Mouse (Mus musculus) limb, embryonic 11.5 days (tissue): Measurements from ENCODE around the gene Galntl6. TPM values are rescaled to one million over a fixed set of nuclear protein-coding genes. Genes with fewer than 3 reads are reported as not detected.
"Not testable (repeated sequence)": the region's sequence is repeated elsewhere in the genome, so short reads cannot be mapped to it uniquely, and the experiment has no call there.

Experiments used
- ATAC-seq: fragments of 200-750 bp; cut with Nextera tagmentation; 2 replicates; pipeline ENCODE4 v1.8.0; 2017; ENCODE audit warnings: low read depth; ENCODE audit not compliant: insufficient number of reproducible peaks, low FRiP score, low TSS enrichment
- DNase-seq: peaks from one replicate; pipeline ENCODE4 v3.0.0-alpha.2; 2015; ENCODE audit warnings: low spot score
- H3K27ac ChIP-seq: fragments of 300-500 bp; sonication (generic); replicated peaks from 2 replicates; pipeline ENCODE4 v1.5.1; 2014; ENCODE audit warnings: low read depth, mild to moderate bottlenecking, low read length
- H3K27me3 ChIP-seq: fragments of 300-500 bp; sonication (generic); 2 replicates; pipeline ENCODE4 v1.6.1; 2014; ENCODE audit warnings: mild to moderate bottlenecking, low read length, mixed read lengths; ENCODE audit not compliant: control insufficient read depth, insufficient read depth
- H3K36me3 ChIP-seq: fragments of 300-500 bp; sonication (generic); 2 replicates; pipeline ENCODE4 v1.6.1; 2014; ENCODE audit warnings: mild to moderate bottlenecking, low read length, moderate library complexity, mixed read lengths; ENCODE audit not compliant: control insufficient read depth, insufficient read depth
- H3K4me1 ChIP-seq: fragments of 300-500 bp; sonication (generic); 2 replicates; pipeline ENCODE4 v1.6.1; 2014; ENCODE audit warnings: low read length, mixed read lengths; ENCODE audit not compliant: control insufficient read depth, insufficient read depth
- H3K4me2 ChIP-seq: fragments of 300-500 bp; sonication (generic); 2 replicates; pipeline ENCODE4 v1.6.1; 2014; ENCODE audit warnings: low read depth, mild to moderate bottlenecking, moderate library complexity; ENCODE audit not compliant: severe bottlenecking
- H3K4me3 ChIP-seq: fragments of 300-500 bp; sonication (generic); 2 replicates; pipeline ENCODE4 v1.5.1; 2014; ENCODE audit warnings: low read depth, low read length
- H3K9ac ChIP-seq: fragments of 300-500 bp; sonication (generic); 2 replicates; pipeline ENCODE4 v1.6.1; 2014; ENCODE audit warnings: mild to moderate bottlenecking, low read length
- H3K9me3 ChIP-seq: fragments of 300-500 bp; sonication (generic); 2 replicates; pipeline ENCODE4 v1.6.1; 2016; ENCODE audit warnings: low read length; ENCODE audit not compliant: control insufficient read depth
- WGBS: fragments of 180-500 bp; shearing (Covaris S2); extraction: QIAGEN DNeasy Blood & Tissue Kit; methylation state at CpG from one replicate; pipeline ENCODE4 v1.1.7; 2014; 5-methylcytosine and 5-hydroxymethylcytosine counted together
- polyA plus RNA-seq: library from polyadenylated mRNA; unstranded; fragments of >200 nt; fragmentation: Nextera tagmentation; extraction: Ambion mirVana; gene quantifications from 2 replicates; pipeline ENCODE4 v1.2.1, GENCODE M21; 2014

The Galntl6 gene
- polyA plus RNA-seq, 1 experiment from 2014 or later, result 0.45 TPM

- no peaks in the 10 kb centered on the region for H3K4me1 ChIP-seq
- ATAC-seq (no peak), DNase-seq (no peak)
- H3K36me3 ChIP-seq, result no peaks in the 10 kb centered on the region
- H3K9ac ChIP-seq, result no peak overlapping the region
- H3K4me2 ChIP-seq, result no peak overlapping the region
- WGBS, result 26% methylated on average over 2 of the region's 2 CpGs
- no peak overlapping the region for H3K27ac ChIP-seq
- H3K27me3 ChIP-seq, result no peaks in the 10 kb centered on the region
- no peak overlapping the region for H3K4me3 ChIP-seq
- H3K9me3 ChIP-seq, result no peaks in the 10 kb centered on the region
These were observed 1144.9 kb downstream of the Galntl6 start for GRCm38 (mm10) chr8:57767541-57767940.

- no peak overlapping the region for H3K4me3 ChIP-seq
- DNase-seq, result no peak
- no peak for ATAC-seq
- no peak overlapping the region for H3K4me2 ChIP-seq
- H3K4me1 ChIP-seq, result no peaks in the 10 kb centered on the region
- H3K9ac ChIP-seq, result no peak overlapping the region
- no peak overlapping the region for H3K27ac ChIP-seq
- H3K27me3 ChIP-seq, result no peaks in the 10 kb centered on the region
- no peaks in the 10 kb centered on the region for H3K36me3 ChIP-seq
- WGBS, result 55% methylated on average over 10 of the region's 10 CpGs
- no peaks in the 10 kb centered on the region for H3K9me3 ChIP-seq
These were observed 1145.9 kb downstream of the Galntl6 start for GRCm38 (mm10) chr8:57766471-57767065.

- no peak for ATAC-seq
- no peaks in the 10 kb centered on the region for H3K36me3 ChIP-seq
- 10% methylated on average over 13 of the region's 13 CpGs for WGBS
- H3K27me3 ChIP-seq, result no peaks in the 10 kb centered on the region
- no peak overlapping the region for H3K4me2 ChIP-seq
- H3K4me1 ChIP-seq, result no peaks in the 10 kb centered on the region
- H3K27ac ChIP-seq, result no peak overlapping the region
- no peaks in the 10 kb centered on the region for H3K9me3 ChIP-seq
- no peak overlapping the region for H3K4me3 ChIP-seq
- H3K9ac ChIP-seq, result no peak overlapping the region
- DNase-seq, result no peak
These were observed 1146.6 kb downstream of the Galntl6 start for GRCm38 (mm10) chr8:57765726-57766351.

GRCm38 (mm10) chr8:57765192-57765591 lies 1147.2 kb downstream of the Galntl6 start:
- Histone ChIP-seq H3K9ac (no peak overlapping the region), H3K27ac (no peak overlapping the region), H3K27me3 (no peaks in the 10 kb centered on the region), H3K9me3 (no peaks in the 10 kb centered on the region), H3K36me3 (no peaks in the 10 kb centered on the region), H3K4me1 (no peaks in the 10 kb centered on the region), H3K4me3 (no peak overlapping the region), H3K4me2 (no peak overlapping the region)
- DNase-seq (no peak), ATAC-seq (no peak)
- 90% methylated on average over 4 of the region's 4 CpGs for WGBS

- not testable (repeated sequence) for ATAC-seq
These were observed 1149.8 kb downstream of the Galntl6 start for GRCm38 (mm10) chr8:57762622-57763021.

GRCm38 (mm10) chr8:57760921-57761320 lies 1151.5 kb downstream of the Galntl6 start:
- H3K4me1 ChIP-seq, result peaks cover 4% of the 10 kb centered on the region
- 77% methylated on average over 1 of the region's 1 CpGs for WGBS
- no peak for ATAC-seq
- H3K27ac ChIP-seq, result no peak overlapping the region
- H3K4me3 ChIP-seq, result no peak overlapping the region
- no peak overlapping the region for H3K4me2 ChIP-seq
- no peaks in the 10 kb centered on the region for H3K36me3 ChIP-seq
- no peak for DNase-seq
- H3K9ac ChIP-seq, result no peak overlapping the region
- H3K27me3 ChIP-seq, result no peaks in the 10 kb centered on the region
- H3K9me3 ChIP-seq, result no peaks in the 10 kb centered on the region

More at GRCm38 (mm10) chr8:57762622-57763021, 1149.8 kb downstream of the Galntl6 start:
- not testable (repeated sequence) for H3K4me3 ChIP-seq, H3K9me3 ChIP-seq, H3K36me3 ChIP-seq, H3K4me1 ChIP-seq, H3K27ac ChIP-seq, H3K9ac ChIP-seq, H3K4me2 ChIP-seq, H3K27me3 ChIP-seq, DNase-seq
- 72% methylated on average over 2 of the region's 2 CpGs for WGBS

GRCm38 (mm10) chr8:57758857-57759256 lies 1153.6 kb downstream of the Galntl6 start:
- Histone ChIP-seq H3K27ac (no peak overlapping the region), H3K36me3 (no peaks in the 10 kb centered on the region), H3K4me1 (peaks cover 4% of the 10 kb centered on the region), H3K4me3 (no peak overlapping the region), H3K9ac (no peak overlapping the region), H3K9me3 (no peaks in the 10 kb centered on the region), H3K27me3 (no peaks in the 10 kb centered on the region), H3K4me2 (no peak overlapping the region)
- ATAC-seq (no peak), DNase-seq (no peak)

- Histone ChIP-seq H3K36me3 (no peaks in the 10 kb centered on the region), H3K9me3 (no peaks in the 10 kb centered on the region), H3K4me3 (no peak overlapping the region), H3K9ac (no peak overlapping the region), H3K4me2 (no peak overlapping the region), H3K27ac (no peak overlapping the region), H3K27me3 (no peaks in the 10 kb centered on the region), H3K4me1 (peaks cover 4% of the 10 kb centered on the region)
- no peak for ATAC-seq
- DNase-seq, result peak; percentile 36
These were observed 1155.0 kb downstream of the Galntl6 start for GRCm38 (mm10) chr8:57757476-57757875.

- Histone ChIP-seq H3K9me3 (no peaks in the 10 kb centered on the region), H3K4me3 (no peak overlapping the region), H3K27ac (no peak overlapping the region), H3K27me3 (no peaks in the 10 kb centered on the region), H3K36me3 (no peaks in the 10 kb centered on the region), H3K9ac (no peak overlapping the region), H3K4me1 (peaks cover 4% of the 10 kb centered on the region), H3K4me2 (no peak overlapping the region)
- 80% methylated on average over 6 of the region's 6 CpGs for WGBS
- DNase-seq, result no peak
- ATAC-seq, result no peak
These were observed 1158.4 kb downstream of the Galntl6 start for GRCm38 (mm10) chr8:57754066-57754465.
